Mouse (Mus musculus): ENCODE results near the gene Nubpl.

DNA sequence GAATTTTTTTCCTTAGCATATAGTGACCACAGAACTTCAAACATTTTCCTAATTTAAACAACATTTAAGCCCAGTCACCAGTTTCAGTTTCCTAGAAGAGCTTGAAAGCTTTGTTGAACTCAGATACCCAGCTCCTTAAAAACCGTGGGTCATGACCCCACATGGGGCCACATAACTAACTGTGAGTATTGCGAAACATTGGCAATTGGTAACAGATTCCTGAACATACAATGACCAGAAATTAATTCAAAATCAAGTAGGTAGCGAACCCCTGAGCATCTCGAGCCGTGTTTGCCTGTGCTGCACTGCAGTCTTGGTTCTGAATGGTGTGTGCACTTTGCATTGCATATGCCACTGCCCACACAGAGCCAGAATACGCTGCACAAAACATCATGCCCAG, 221.6 kb downstream of the Nubpl start:
- TF ChIP-seq CTCF (IDR thresholded peaks at IDR 0.05; ENCODE audit: control insufficient read depth, insufficient read depth, insufficient read length), result no peak
- TF ChIP-seq MYOD1 (IDR thresholded peaks at IDR 0.05; ENCODE audit: control insufficient read depth, insufficient read length, low read depth), result no peak
- no peak for TF ChIP-seq MAX (IDR thresholded peaks at IDR 0.05)
- no peak for TF ChIP-seq FOSL1 (IDR thresholded peaks at IDR 0.05; ENCODE audit: insufficient read depth, low read length, poor library complexity, severe bottlenecking)
- TF ChIP-seq CEBPB (IDR thresholded peaks at IDR 0.05; ENCODE audit: low read depth), result no peak

All from C2C12 (cell line).